Mouse (Mus musculus): Measurements from ENCODE around the gene Mpeg1. TPM values are rescaled to one million over a fixed set of nuclear protein-coding genes. Genes with fewer than 3 reads are reported as not detected.

Gene Mpeg1
- polyA plus RNA-seq, 1 experiment = 0.06 TPM

DNA sequence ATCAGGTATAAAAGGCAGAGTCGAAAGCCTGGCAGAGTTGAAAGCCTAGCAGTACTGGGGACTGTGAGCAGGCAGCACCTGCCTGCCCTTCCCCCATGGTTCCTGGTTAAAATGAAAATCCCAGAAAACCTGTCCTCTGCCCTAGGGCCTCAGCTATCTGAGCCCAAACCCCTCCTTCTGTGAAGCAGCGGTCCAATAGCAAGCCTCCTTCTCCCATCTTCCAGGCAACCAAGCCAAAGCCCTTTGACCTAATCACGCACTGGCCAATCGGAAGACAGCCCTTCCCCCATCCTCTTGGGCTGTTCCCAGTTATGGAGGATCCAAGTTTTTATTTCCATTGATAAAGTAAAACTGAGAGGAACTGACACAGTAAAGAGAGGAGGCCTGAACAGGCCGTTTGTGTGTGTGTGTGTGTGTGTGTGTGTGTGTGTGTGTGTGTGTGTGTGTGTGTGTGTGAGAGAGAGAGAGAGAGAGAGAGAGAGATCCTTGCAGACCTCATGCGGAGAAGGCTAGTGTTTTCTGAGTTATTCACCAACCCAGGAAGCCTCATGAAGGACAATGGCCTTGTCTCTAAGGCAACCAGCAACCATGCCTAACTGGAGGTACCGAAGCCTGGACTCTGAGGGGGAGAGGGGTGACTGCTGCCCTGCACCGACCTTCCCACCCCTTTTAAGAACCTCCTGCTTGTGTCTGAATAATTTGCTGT lies 28.5 kb downstream of the Mpeg1 start:
- peaks cover 19% of the 10 kb centered on the region for H3K36me3 ChIP-seq (ENCODE audit: control insufficient read depth, insufficient read depth)
- no peak for TF ChIP-seq MYOG (IDR thresholded peaks at IDR 0.05; ENCODE audit: control insufficient read depth in 1 of 3, insufficient read depth in 1 of 3, insufficient read length in 2 of 3, low read depth in 2 of 3)
- no peak for TF ChIP-seq MYOD1 (IDR thresholded peaks at IDR 0.05; ENCODE audit: control insufficient read depth in 1 of 3, insufficient read length in 2 of 3, low read depth in 2 of 3)
- TF ChIP-seq TCF3 (IDR thresholded peaks at IDR 0.05; ENCODE audit: insufficient read length, low read depth) = no peak
- TF ChIP-seq E2F4 (IDR thresholded peaks at IDR 0.05; ENCODE audit: insufficient read depth) = no peak
- TF ChIP-seq CEBPB (IDR thresholded peaks at IDR 0.05; ENCODE audit: insufficient read depth, poor library complexity, severe bottlenecking) = no peak
- no peak for TF ChIP-seq SRF (IDR thresholded peaks at IDR 0.05; ENCODE audit: control insufficient read depth, insufficient read length, low read depth)
- no peak for TF ChIP-seq USF1 (IDR thresholded peaks at IDR 0.05; ENCODE audit: low read depth)
- no peak for TF ChIP-seq MAX (IDR thresholded peaks at IDR 0.05; ENCODE audit: low read depth)
- TF ChIP-seq TCF12 (IDR thresholded peaks at IDR 0.05; ENCODE audit: insufficient read depth, poor library complexity, severe bottlenecking) = no peak
- no peak for TF ChIP-seq POLR2AphosphoS2 (IDR thresholded peaks at IDR 0.05; ENCODE audit: insufficient read length, low read depth)
- TF ChIP-seq REST (IDR thresholded peaks at IDR 0.05; ENCODE audit: insufficient read depth, insufficient read length) = no peak
- TF ChIP-seq POLR2A (IDR thresholded peaks at IDR 0.05; ENCODE audit: insufficient read length, low read depth) = no peak
- no peaks in the 10 kb centered on the region for H3K27me3 ChIP-seq (ENCODE audit: control insufficient read depth, insufficient read depth, insufficient read length)
- H3K4me3 ChIP-seq = no peak overlapping the region
- no peak overlapping the region for H3K4me2 ChIP-seq (ENCODE audit: low read depth)
- H3K79me2 ChIP-seq (ENCODE audit: control insufficient read depth, insufficient read depth) = peaks cover 6% of the 10 kb centered on the region
- no peak overlapping the region for H3ac ChIP-seq (ENCODE audit: control insufficient read depth, insufficient read length)

- no peaks in the 10 kb centered on the region for H3K27me3 ChIP-seq (ENCODE audit: control insufficient read depth, insufficient read depth, insufficient read length)
- no peak for TF ChIP-seq MAX (IDR thresholded peaks at IDR 0.05; ENCODE audit: low read depth)
- TF ChIP-seq MYOD1 (IDR thresholded peaks at IDR 0.05; ENCODE audit: control insufficient read depth in 1 of 3, insufficient read length in 2 of 3, low read depth in 2 of 3) = no peak
- TF ChIP-seq USF1 (IDR thresholded peaks at IDR 0.05; ENCODE audit: low read depth) = no peak
- TF ChIP-seq MYOG (IDR thresholded peaks at IDR 0.05; ENCODE audit: control insufficient read depth in 1 of 3, insufficient read depth in 1 of 3, insufficient read length in 2 of 3, low read depth in 2 of 3) = no peak
- TF ChIP-seq E2F4 (IDR thresholded peaks at IDR 0.05; ENCODE audit: insufficient read depth) = no peak
- TF ChIP-seq TCF3 (IDR thresholded peaks at IDR 0.05; ENCODE audit: insufficient read length, low read depth) = no peak
Measured at GRCm38 (mm10) chr19:12489675-12490570, 29.3 kb downstream of the Mpeg1 start.

GRCm38 (mm10) chr19:12491636-12492035 lies 31.1 kb downstream of the Mpeg1 start:
- no peak for TF ChIP-seq TCF3 (IDR thresholded peaks at IDR 0.05; ENCODE audit: insufficient read length, low read depth)
- no peak for TF ChIP-seq MYOG (IDR thresholded peaks at IDR 0.05; ENCODE audit: control insufficient read depth in 1 of 3, insufficient read depth in 1 of 3, insufficient read length in 2 of 3, low read depth in 2 of 3)
- no peak for TF ChIP-seq TCF12 (IDR thresholded peaks at IDR 0.05; ENCODE audit: insufficient read depth, poor library complexity, severe bottlenecking)
- TF ChIP-seq E2F4 (IDR thresholded peaks at IDR 0.05; ENCODE audit: insufficient read depth) = no peak
- no peak overlapping the region for H3ac ChIP-seq (ENCODE audit: control insufficient read depth, insufficient read length)
- peaks cover 22% of the 10 kb centered on the region for H3K79me2 ChIP-seq (ENCODE audit: control insufficient read depth, insufficient read depth)
- no peak overlapping the region for H3K4me2 ChIP-seq (ENCODE audit: low read depth)
- peaks cover 18% of the 10 kb centered on the region for H3K36me3 ChIP-seq (ENCODE audit: control insufficient read depth, insufficient read depth)
- H3K4me3 ChIP-seq = no peak overlapping the region
- H3K27me3 ChIP-seq (ENCODE audit: control insufficient read depth, insufficient read depth, insufficient read length) = no peaks in the 10 kb centered on the region

More at GRCm38 (mm10) chr19:12489675-12490570, 29.3 kb downstream of the Mpeg1 start:
- Histone ChIP-seq H3ac (ENCODE audit: control insufficient read depth, insufficient read length) (no peak overlapping the region), H3K4me3 (no peak overlapping the region), H3K79me2 (ENCODE audit: control insufficient read depth, insufficient read depth) (peaks cover 8% of the 10 kb centered on the region), H3K36me3 (ENCODE audit: control insufficient read depth, insufficient read depth) (peaks cover 18% of the 10 kb centered on the region), H3K4me2 (ENCODE audit: low read depth) (no peak overlapping the region)

- Histone ChIP-seq H3K79me2 (ENCODE audit: control insufficient read depth, insufficient read depth) (peaks cover 42% of the 10 kb centered on the region), H3K36me3 (ENCODE audit: control insufficient read depth, insufficient read depth) (peaks cover 22% of the 10 kb centered on the region), H3K27me3 (ENCODE audit: control insufficient read depth, insufficient read depth, insufficient read length) (no peaks in the 10 kb centered on the region), H3K4me2 (ENCODE audit: low read depth) (peak overlapping the region; percentile 51), H3ac (ENCODE audit: control insufficient read depth, insufficient read length) (no peak overlapping the region), H3K4me3 (no peak overlapping the region)
- TF ChIP-seq E2F4 (IDR thresholded peaks at IDR 0.05; ENCODE audit: insufficient read depth) = no peak
- no peak for TF ChIP-seq CEBPB (IDR thresholded peaks at IDR 0.05; ENCODE audit: insufficient read depth, poor library complexity, severe bottlenecking)
- peak; percentile 17 for TF ChIP-seq TCF12 (IDR thresholded peaks at IDR 0.05; ENCODE audit: insufficient read depth, poor library complexity, severe bottlenecking)
- TF ChIP-seq SRF (IDR thresholded peaks at IDR 0.05; ENCODE audit: control insufficient read depth, insufficient read length, low read depth) = no peak
- peak in 1 of 3 experiments; percentile 47 for TF ChIP-seq MYOD1 (IDR thresholded peaks at IDR 0.05; ENCODE audit: control insufficient read depth in 1 of 3, insufficient read length in 2 of 3, low read depth in 2 of 3)
- TF ChIP-seq MYOG (IDR thresholded peaks at IDR 0.05; ENCODE audit: control insufficient read depth in 1 of 3, insufficient read depth in 1 of 3, insufficient read length in 2 of 3, low read depth in 2 of 3) = peak in 1 of 3 experiments; percentile 71
- no peak for TF ChIP-seq REST (IDR thresholded peaks at IDR 0.05; ENCODE audit: insufficient read depth, insufficient read length)
- no peak for TF ChIP-seq USF1 (IDR thresholded peaks at IDR 0.05; ENCODE audit: low read depth)
- no peak for TF ChIP-seq POLR2A (IDR thresholded peaks at IDR 0.05; ENCODE audit: insufficient read length, low read depth)
- no peak for TF ChIP-seq POLR2AphosphoS2 (IDR thresholded peaks at IDR 0.05; ENCODE audit: insufficient read length, low read depth)
- TF ChIP-seq MAX (IDR thresholded peaks at IDR 0.05; ENCODE audit: low read depth) = no peak
- TF ChIP-seq TCF3 (IDR thresholded peaks at IDR 0.05; ENCODE audit: insufficient read length, low read depth) = no peak
Measured at GRCm38 (mm10) chr19:12493453-12494186, 33.0 kb downstream of the Mpeg1 start.

Data from myocyte (in vitro differentiated cells).